Mouse (Mus musculus) heart, postnatal 0 days (tissue): ENCODE measurements around the gene Thrap3.

Experiments
- CTCF ChIP-seq: IDR thresholded peaks from 2 replicates; pipeline ENCODE4 v1.5.1; 2016; ENCODE audit warnings: antibody characterized with exemption, control low read depth, low read depth
- EP300 ChIP-seq: IDR thresholded peaks from 2 replicates; pipeline ENCODE4 v1.6.1; 2016; ENCODE audit warnings: antibody characterized with exemption, low read depth

- TF ChIP-seq EP300 (no peak), CTCF (no peak)
Observed at GRCm38 (mm10) chr4:126236467-126237280, 34.1 kb upstream of the Thrap3 start.
